Mouse (Mus musculus) adrenal gland, adult 2 months (tissue): Measurements from ENCODE around the gene Dock1. TPM values are rescaled to one million over a fixed set of nuclear protein-coding genes. Genes with fewer than 3 reads are reported as not detected.

Experiments
- DNase-seq: peaks from one replicate; pipeline ENCODE4 v3.0.0; 2021
- polyA plus RNA-seq: library from polyadenylated mRNA; depleted of rRNA; stranded (reverse); fragments of >200 nt; gene quantifications from 2 replicates; pipeline ENCODE4 v1.2.3, GENCODE M21; 2012
- total RNA-seq, 2 experiments: library from RNA; stranded (reverse); gene quantifications; 2 replicates each; pipeline ENCODE4 v1.2.3; 2021

Gene Dock1
- total and polyA plus RNA-seq, 3 experiments: 25.8 to 174 (median 116) TPM

DNA sequence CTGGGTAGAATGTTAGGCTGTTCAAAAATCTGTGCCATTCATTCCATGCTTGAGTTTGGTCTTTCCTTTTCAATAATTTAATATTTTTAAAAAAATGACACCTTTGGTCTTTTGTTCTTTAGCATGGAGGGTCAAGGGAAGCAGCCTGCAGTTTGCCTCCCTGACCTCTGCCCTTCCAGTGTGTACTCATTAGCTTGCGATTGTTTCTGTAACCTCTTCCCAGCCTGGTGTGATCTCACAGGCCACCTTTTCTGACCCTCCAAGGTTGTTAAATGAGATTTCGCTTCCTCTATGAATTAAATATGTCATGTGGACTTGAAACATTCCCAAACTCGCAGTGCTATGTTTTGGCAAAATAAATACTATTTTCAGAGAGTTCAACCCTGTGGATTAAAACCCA is 151.6 kb downstream of the Dock1 start:
- DNase-seq: no peak

- DNase-seq: no peak
Observed at GRCm38 (mm10) chr7:134823891-134824290, 153.4 kb downstream of the Dock1 start.

DNA sequence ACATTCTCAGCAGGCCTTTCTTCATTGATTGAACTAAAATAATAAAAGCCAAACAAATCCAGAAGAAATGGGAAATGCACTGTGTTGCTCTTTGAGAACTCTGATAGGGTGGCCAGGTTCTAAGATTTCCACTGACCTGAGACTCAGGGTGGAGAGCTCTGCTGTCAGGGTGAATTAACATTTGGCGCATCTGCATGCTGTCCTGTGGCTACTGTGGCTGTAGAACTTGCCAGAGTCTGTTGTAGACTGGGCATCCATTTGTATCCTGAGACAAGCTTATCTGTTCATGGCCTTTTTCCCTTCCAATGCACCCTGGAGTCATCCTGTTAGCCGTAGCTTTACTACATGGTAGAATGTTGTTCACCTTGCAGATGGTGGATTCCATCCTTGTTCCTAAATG is 169.6 kb downstream of the Dock1 start:
- no peak for DNase-seq

GRCm38 (mm10) chr7:134842751-134843150 is 172.3 kb downstream of the Dock1 start:
- DNase-seq: no peak

- DNase-seq: no peak
Observed at GRCm38 (mm10) chr7:134862000-134862399, 191.5 kb downstream of the Dock1 start.

DNA sequence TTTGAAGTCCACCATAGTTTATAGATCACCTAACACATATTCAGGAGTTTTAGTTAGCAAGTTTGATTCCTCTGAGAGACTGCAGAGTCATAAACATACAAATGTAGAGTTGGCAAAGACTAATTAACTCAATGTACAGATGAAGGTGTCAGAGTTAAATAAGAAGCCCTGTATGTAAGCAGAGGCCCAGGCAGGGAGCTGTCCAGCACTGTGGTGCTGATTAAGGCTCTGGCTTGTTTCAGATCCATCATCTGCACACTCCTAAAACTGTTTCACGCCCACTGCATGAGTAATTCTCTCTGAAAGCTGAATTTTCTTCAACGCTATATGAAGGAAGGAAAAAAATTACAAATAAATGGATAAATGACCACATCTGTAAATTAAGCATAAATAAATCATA is 193.7 kb downstream of the Dock1 start:
- DNase-seq: peak; percentile 32

GRCm38 (mm10) chr7:134872511-134872910 is 202.1 kb downstream of the Dock1 start:
- no peak for DNase-seq

DNA sequence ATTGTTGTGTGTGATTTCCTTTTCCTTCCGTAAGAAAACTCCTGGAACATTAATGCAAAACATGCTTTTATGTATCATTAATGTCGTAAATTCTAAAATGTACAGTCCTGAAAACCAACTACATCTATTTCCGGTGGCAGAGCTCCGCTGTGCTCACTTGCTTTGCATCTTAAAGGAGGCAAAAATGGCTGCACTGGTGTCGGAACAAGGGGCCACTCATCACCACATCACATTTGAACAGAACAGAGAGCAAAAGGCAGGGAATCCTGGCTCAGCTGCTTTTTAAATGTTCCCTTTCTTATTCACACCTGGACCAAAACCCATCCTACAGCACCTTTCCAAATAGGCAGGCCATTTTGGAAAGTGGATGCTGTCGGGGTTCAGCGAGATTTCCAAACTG is 202.5 kb downstream of the Dock1 start:
- no peak for DNase-seq

GRCm38 (mm10) chr7:134878985-134879384 is 208.5 kb downstream of the Dock1 start:
- DNase-seq: no peak

GRCm38 (mm10) chr7:134880431-134880830 is 210.0 kb downstream of the Dock1 start:
- peak; percentile 61 for DNase-seq

GRCm38 (mm10) chr7:134883516-134883915 is 213.1 kb downstream of the Dock1 start:
- DNase-seq: no peak

DNA sequence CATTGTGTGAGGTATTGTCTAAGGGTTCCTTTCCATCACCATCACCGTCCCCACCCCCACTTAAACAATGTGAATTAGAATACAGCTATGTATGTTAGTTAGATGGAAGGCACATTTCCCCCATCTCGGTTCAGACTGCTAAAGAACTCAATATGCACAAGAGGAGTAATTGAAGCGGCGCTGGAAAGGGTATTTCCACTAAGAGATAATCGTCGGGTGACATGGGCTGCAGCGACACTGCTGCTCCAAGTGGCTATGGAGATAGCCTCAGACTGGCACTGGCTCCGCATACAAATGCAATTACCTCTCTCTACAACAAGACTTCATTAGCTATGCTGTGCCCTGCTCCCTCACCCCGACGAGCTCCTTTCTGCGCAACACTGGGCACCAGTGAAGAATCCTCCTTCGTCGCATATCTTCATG is 222.0 kb downstream of the Dock1 start:
- no peak for DNase-seq

DNA sequence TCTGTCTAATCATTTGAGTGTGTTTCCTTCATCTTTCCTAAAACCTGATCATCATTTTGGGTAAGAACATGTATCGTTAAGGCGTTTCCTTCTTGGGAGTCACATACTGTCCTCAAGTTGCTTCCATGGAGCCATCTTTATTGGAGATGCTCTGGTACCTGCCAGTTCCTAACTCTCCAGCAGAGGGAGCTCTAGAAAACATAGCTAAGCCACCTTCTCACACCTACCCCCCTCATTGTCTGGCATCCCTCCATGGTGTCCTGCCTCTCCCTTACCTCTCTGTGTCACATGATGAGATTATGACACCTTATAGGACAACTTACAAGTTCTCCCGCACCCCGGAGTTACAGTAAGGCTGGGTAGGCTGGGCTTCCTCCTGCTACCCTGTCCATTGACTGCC is 222.5 kb downstream of the Dock1 start:
- peak; percentile 50 for DNase-seq

DNA sequence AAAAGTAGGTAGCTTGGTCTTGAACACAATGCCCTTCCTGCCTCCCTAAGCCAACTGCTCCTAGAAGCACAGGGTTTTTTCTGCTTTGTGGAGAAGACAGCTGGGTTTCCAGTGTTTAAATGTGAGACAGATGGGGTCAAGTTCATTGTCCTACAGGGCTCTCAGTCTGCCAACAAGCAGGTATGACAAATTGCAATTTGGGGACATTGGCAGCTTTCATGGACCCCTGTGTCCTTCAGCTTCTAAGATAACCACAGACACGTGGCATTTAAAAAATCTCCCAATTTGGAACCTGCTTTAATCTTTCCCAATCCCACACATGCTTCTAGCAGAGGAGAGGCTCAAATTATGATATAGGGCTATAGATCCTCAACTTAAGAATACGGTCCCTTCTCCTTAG is 224.2 kb downstream of the Dock1 start:
- no peak for DNase-seq

GRCm38 (mm10) chr7:134899462-134899861 is 229.0 kb downstream of the Dock1 start:
- no peak for DNase-seq

GRCm38 (mm10) chr7:134901992-134902391 is 231.5 kb downstream of the Dock1 start:
- DNase-seq: no peak

- no peak for DNase-seq
Observed at GRCm38 (mm10) chr7:134931886-134932285, 261.4 kb downstream of the Dock1 start.

- peak; percentile 39 for DNase-seq
Observed at GRCm38 (mm10) chr7:134937471-134937926, 267.0 kb downstream of the Dock1 start.

DNA sequence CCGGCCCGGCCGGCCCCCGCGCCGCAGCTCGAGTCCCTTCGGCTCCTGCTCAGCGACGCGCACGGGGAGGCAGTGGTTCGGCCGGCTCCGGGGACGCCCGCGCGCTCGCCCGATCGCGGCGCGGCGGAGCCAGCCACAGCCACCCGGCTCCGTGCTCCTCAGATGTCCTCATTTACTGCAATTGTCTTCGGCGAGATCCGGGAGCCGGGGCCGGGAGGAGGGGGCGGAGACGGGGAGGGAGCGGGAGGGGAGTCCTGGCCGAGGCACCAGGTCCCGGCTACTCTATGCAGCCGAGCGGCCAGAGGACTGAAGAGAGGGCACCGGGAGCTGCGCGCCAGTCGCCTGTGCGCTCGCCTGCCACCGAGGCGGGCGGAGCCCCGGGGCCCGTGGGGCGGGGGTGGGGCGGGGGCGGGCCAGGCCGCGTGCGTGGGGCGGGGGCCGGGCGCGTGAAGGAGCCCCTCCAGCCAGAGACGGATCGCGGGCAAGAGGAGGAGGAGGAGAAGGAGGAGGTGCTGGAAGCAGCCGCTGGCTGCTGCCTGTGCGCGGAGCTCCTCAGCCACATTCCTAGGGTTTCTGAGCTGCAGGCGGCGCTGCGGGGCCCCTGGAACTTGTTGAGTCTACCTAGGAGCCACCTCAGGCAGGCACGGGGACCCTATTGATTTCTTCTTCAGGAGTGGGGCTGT is 267.6 kb downstream of the Dock1 start, which contains the start of gene Fam196a:
Gene Fam196a, minus strand, starts transcription at position 504 of the 683 bp plus-strand sequence.
- peak; percentile 75 for DNase-seq

GRCm38 (mm10) chr7:134941891-134942290 is 271.4 kb downstream of the Dock1 start:
- DNase-seq: no peak

- no peak for DNase-seq
Observed at GRCm38 (mm10) chr7:134943063-134943462, 272.6 kb downstream of the Dock1 start.

GRCm38 (mm10) chr7:134943701-134944100 is 273.2 kb downstream of the Dock1 start:
- DNase-seq: peak; percentile 74

- no peak for DNase-seq
Observed at GRCm38 (mm10) chr7:134945925-134946716, 275.7 kb downstream of the Dock1 start.
